Mouse (Mus musculus): ENCODE data around the gene Icam1. TPM values are rescaled to one million over a fixed set of nuclear protein-coding genes. Genes with fewer than 3 reads are reported as not detected.

Icam1 gene
- 10 to 100 TPM in 1 of 2 experiments, 1 to 10 TPM in 1; 9.0 to 31.8 TPM for total RNA-seq (2021)
- long read RNA-seq, experiment 1, transcript Icam1-201 (7 exons, 2,535 nt), result major isoform, 22 of 31 reads
- long read RNA-seq, experiment 1, partial matches to known transcripts, result 4 of 31 reads
- long read RNA-seq, experiment 1, other reads (novel, unspliced or antisense), result 5 of 31 reads
- long read RNA-seq, experiment 2, partial matches to known transcripts, result 2 of 8 reads
- long read RNA-seq, experiment 2, other reads (novel, unspliced or antisense), result 2 of 8 reads

- peak; percentile 54 to 73 for DNase-seq (ENCODE audit: low spot score in 2 of 2)
Observed at GRCm38 (mm10) chr9:21015571-21016130, at the start of gene Icam1. Gene Icam1, plus strand, starts transcription at chr9:21015985.

GRCm38 (mm10) chr9:20966008-20966407 lies 49.8 kb upstream of the Icam1 start:
- DNase-seq (ENCODE audit: low spot score in 2 of 2), result no peak

GRCm38 (mm10) chr9:20966747-20967146 lies 49.0 kb upstream of the Icam1 start:
- DNase-seq (ENCODE audit: low spot score in 2 of 2), result no peak

GRCm38 (mm10) chr9:20971751-20972140 lies 44.0 kb upstream of the Icam1 start:
- DNase-seq (ENCODE audit: low spot score in 2 of 2), result no peak

- DNase-seq (ENCODE audit: low spot score in 2 of 2), result no peak
Observed at GRCm38 (mm10) chr9:20972141-20972992, 43.4 kb upstream of the Icam1 start.

GRCm38 (mm10) chr9:20973001-20973681 lies 42.6 kb upstream of the Icam1 start:
- DNase-seq (ENCODE audit: low spot score in 2 of 2), result no peak

GRCm38 (mm10) chr9:20973682-20974075 lies 42.1 kb upstream of the Icam1 start:
- no peak for DNase-seq (ENCODE audit: low spot score in 2 of 2)

- DNase-seq (ENCODE audit: low spot score in 2 of 2), result peak in 1 of 2 experiments; percentile 51
Observed at GRCm38 (mm10) chr9:20975431-20976215, 40.2 kb upstream of the Icam1 start.

- DNase-seq (ENCODE audit: low spot score in 2 of 2), result peak; percentile 75 to 81
Observed at GRCm38 (mm10) chr9:20976216-20976960, 39.4 kb upstream of the Icam1 start, which contains the start of gene S1pr2. Gene S1pr2, minus strand, starts transcription at chr9:20976781.

GRCm38 (mm10) chr9:20976961-20977689 lies 38.7 kb upstream of the Icam1 start:
- DNase-seq (ENCODE audit: low spot score in 2 of 2), result no peak

- no peak for DNase-seq (ENCODE audit: low spot score in 2 of 2)
Observed at GRCm38 (mm10) chr9:20978409-20979095, 37.2 kb upstream of the Icam1 start.

GRCm38 (mm10) chr9:20979181-20979580 lies 36.6 kb upstream of the Icam1 start:
- DNase-seq (ENCODE audit: low spot score in 2 of 2), result no peak

- DNase-seq (ENCODE audit: low spot score in 2 of 2), result no peak
Observed at GRCm38 (mm10) chr9:20979769-20980168, 36.0 kb upstream of the Icam1 start.

- DNase-seq (ENCODE audit: low spot score in 2 of 2), result no peak
Observed at GRCm38 (mm10) chr9:20982171-20982570, 33.6 kb upstream of the Icam1 start.

- no peak for DNase-seq (ENCODE audit: low spot score in 2 of 2)
Observed at GRCm38 (mm10) chr9:20983169-20983568, 32.6 kb upstream of the Icam1 start.

- no peak for DNase-seq (ENCODE audit: low spot score in 2 of 2)
Observed at GRCm38 (mm10) chr9:20986952-20987686, 28.7 kb upstream of the Icam1 start.

GRCm38 (mm10) chr9:20987953-20988352 lies 27.8 kb upstream of the Icam1 start:
- no peak for DNase-seq (ENCODE audit: low spot score in 2 of 2)

- no peak for DNase-seq (ENCODE audit: low spot score in 2 of 2)
Observed at GRCm38 (mm10) chr9:20990861-20991260, 24.9 kb upstream of the Icam1 start.
